Mouse (Mus musculus) layer of hippocampus, postnatal 36 days (tissue): Measurements from ENCODE around the gene Cstl1. TPM values are rescaled to one million over a fixed set of nuclear protein-coding genes. Genes with fewer than 3 reads are reported as not detected.

Experiments used
- total RNA-seq, 2 experiments: library from RNA; stranded (reverse); gene quantifications; 2 replicates each; pipeline ENCODE4 v1.2.3; 2021

Cstl1 gene
- total RNA-seq, 2 experiments from 2014 or later: 0.55 to 1.6 TPM

Other genes with a start within 250 kb of the Cstl1 start
- 10 to 100 TPM; 11.0 to 12.6 TPM for gene Nxt1, start 77.8 kb upstream of the Cstl1 start, total RNA-seq
- gene Gzf1, start 69.3 kb upstream of the Cstl1 start, total RNA-seq: 10 to 100 TPM; 32.5 to 33.2 TPM
- 100 to 1,000 TPM; 295 to 320 TPM for gene Napb, start 17.9 kb upstream of the Cstl1 start, total RNA-seq
- gene Cst11, start 21.1 kb downstream of the Cstl1 start, total RNA-seq: not detected
- gene 8030411F24Rik, start 31.7 kb downstream of the Cstl1 start, total RNA-seq: not detected
- gene Cst12, start 39.0 kb downstream of the Cstl1 start, total RNA-seq: 1 to 10 TPM; 3.3 to 3.7 TPM
- not detected for gene Cst8, start 48.4 kb downstream of the Cstl1 start, total RNA-seq
- gene Cst13, start 69.7 kb downstream of the Cstl1 start, total RNA-seq: not detected
- gene Cst9, start 84.8 kb downstream of the Cstl1 start, total RNA-seq: not detected
- gene 9230104L09Rik, start 114.7 kb downstream of the Cstl1 start, total RNA-seq: not detected
- gene Cst3, start 125.3 kb downstream of the Cstl1 start, total RNA-seq: 1,000 to 10,000 TPM; 2,172 to 2,182 TPM